Comparison of ENCODE assay signal across 14 mouse cellular contexts in genomic region chr6:95017911-95018310, GRCm38 (mm10).
DNase-seq lines count a peak whose midpoint lies in the region; ATAC-seq and TF ChIP-seq lines count a peak whose summit lies in the region.
"Had no signal": no experiment of that assay in that cellular context is flagged by ENCODE, and none has a peak within 500 bp of the region (broad histone marks: within the 10 kb centered on the region; RNA-seq: fewer than 3 reads in every experiment).

No protein-coding gene starts in this region.

- TF ChIP-seq CTCF in hindbrain, postnatal 0 days (IDR thresholded peaks at IDR 0.05; ENCODE audit: low read depth): no peak

- peaks cover 20% of the 10 kb centered on the region for H3K4me1 ChIP-seq in hindbrain, embryonic 12.5 days
- 0 out of 2 replicates have a peak, but pooled peaks cover 3% of the 10 kb centered on the region for H3K4me1 ChIP-seq in hindbrain, postnatal 0 days (ENCODE audit: insufficient read depth, low read length)
- H3K4me1 ChIP-seq: intestine, embryonic 15.5 days; liver, embryonic 12.5 days had no signal

- H3K9me3 ChIP-seq in hindbrain, embryonic 12.5 days (replicated peaks): no peaks in the 10 kb centered on the region
- no peaks in the 10 kb centered on the region for H3K9me3 ChIP-seq in hindbrain, postnatal 0 days (ENCODE audit: low read length)
- H3K9me3 ChIP-seq: forebrain, embryonic 13.5 days; intestine, embryonic 15.5 days; liver, embryonic 12.5 days had no signal

- H3K4me3 ChIP-seq in hindbrain, embryonic 12.5 days: no peak overlapping the region
- H3K4me3 ChIP-seq in hindbrain, postnatal 0 days (ENCODE audit: low read length): no peak overlapping the region
- H3K4me3 ChIP-seq: forebrain, embryonic 13.5 days; intestine, embryonic 15.5 days; liver, embryonic 12.5 days had no signal

- H3K4me2 ChIP-seq in hindbrain, embryonic 12.5 days (replicated peaks): no peak overlapping the region
- H3K4me2 ChIP-seq in hindbrain, postnatal 0 days (ENCODE audit: low read depth, low read length): no peak overlapping the region
- H3K4me2 ChIP-seq: forebrain, embryonic 13.5 days; heart, embryonic 11.5 days; intestine, embryonic 15.5 days; liver, embryonic 12.5 days had no signal

- H3K36me3 ChIP-seq in hindbrain, embryonic 12.5 days: no peaks in the 10 kb centered on the region
- no peaks in the 10 kb centered on the region for H3K36me3 ChIP-seq in hindbrain, postnatal 0 days (ENCODE audit: insufficient read depth, low read length)
- H3K36me3 ChIP-seq: intestine, embryonic 15.5 days; liver, embryonic 12.5 days had no signal

- no peak overlapping the region for H3K9ac ChIP-seq in hindbrain, embryonic 12.5 days
- H3K9ac ChIP-seq in hindbrain, postnatal 0 days (replicated peaks; ENCODE audit: low read length): no peak overlapping the region
- H3K9ac ChIP-seq: forebrain, embryonic 13.5 days; intestine, embryonic 15.5 days; liver, embryonic 12.5 days had no signal

- peak overlapping the region; percentile 35; the same call in 1 of the 2 replicates for H3K27ac ChIP-seq in hindbrain, embryonic 12.5 days
- H3K27ac ChIP-seq in hindbrain, postnatal 0 days: no peak overlapping the region
- H3K27ac ChIP-seq: forebrain, embryonic 13.5 days; intestine, embryonic 15.5 days; liver, embryonic 12.5 days had no signal

- whole genome bisulfite sequencing in hindbrain, embryonic 12.5 days: 22% methylated on average over 4 of the region's 4 CpGs
- 15% methylated on average over 4 of the region's 4 CpGs for whole genome bisulfite sequencing in hindbrain, postnatal 0 days

- no peaks in the 10 kb centered on the region for H3K27me3 ChIP-seq in hindbrain, embryonic 12.5 days
- H3K27me3 ChIP-seq in hindbrain, postnatal 0 days (ENCODE audit: insufficient read depth, low read length): no peaks in the 10 kb centered on the region
- H3K27me3 ChIP-seq: forebrain, embryonic 13.5 days; intestine, embryonic 15.5 days; liver, embryonic 12.5 days had no signal

- DNase-seq in hindbrain, postnatal 0 days (ENCODE audit: low spot score): no peak
- peak; percentile 16 for DNase-seq in CD4-positive, CD25-positive, alpha-beta regulatory T cell, adult 2 months (ENCODE audit: low read depth, low spot score)
- peak; percentile 18 for DNase-seq in NIH3T3 (ENCODE audit: low read depth)
- no peak for DNase-seq in spleen, adult 12 weeks (ENCODE audit: low spot score)
- DNase-seq in layer of hippocampus, postnatal 14 days (ENCODE audit: low spot score in 2 of 2): no peak
- DNase-seq: layer of hippocampus, postnatal 36 days; thymus, postnatal 14 days had no signal

- ATAC-seq in hindbrain, embryonic 12.5 days (ENCODE audit: low FRiP score): no peak
- ATAC-seq in hindbrain, postnatal 0 days: no peak
- peak; percentile 93 for ATAC-seq in inflammation-experienced regulatory T-cells, adult 6 months
- no peak for ATAC-seq in frontal cortex, adult (ENCODE audit: low TSS enrichment)
- ATAC-seq: forebrain, embryonic 13.5 days; intestine, embryonic 15.5 days; liver, embryonic 12.5 days had no signal

Comparison
In these comparisons a context has a peak if more than half of its experiments do, and no peak if none do; other contexts are left out.
1. DNase-seq: peak in CD4-positive, CD25-positive, alpha-beta regulatory T cell, adult 2 months (single experiment) and NIH3T3 (single experiment); none in hindbrain, postnatal 0 days (single experiment), spleen, adult 12 weeks (single experiment) and layer of hippocampus, postnatal 14 days (0 of 2).